Mouse (Mus musculus): Measurements from ENCODE around the gene Tbc1d17.

- TF ChIP-seq POLR2AphosphoS2 (IDR thresholded peaks at IDR 0.05; ENCODE audit: low read depth, low read length) (no peak), POLR2A (IDR thresholded peaks at IDR 0.05; ENCODE audit: low read depth, low read length) (no peak), EP300 (IDR thresholded peaks at IDR 0.05; ENCODE audit: low read length) (no peak), MXI1 (IDR thresholded peaks at IDR 0.05; ENCODE audit: low read depth, low read length) (no peak), ZKSCAN1 (IDR thresholded peaks at IDR 0.05; ENCODE audit: borderline replicate concordance, low read depth, low read length) (no peak), HCFC1 (IDR thresholded peaks at IDR 0.05; ENCODE audit: low read depth, low read length) (no peak), E2F4 (IDR thresholded peaks at IDR 0.05; ENCODE audit: insufficient replicate concordance, low read depth, low read length) (no peak), ZMIZ1 (IDR thresholded peaks at IDR 0.05; ENCODE audit: low read depth, low read length) (no peak), MAX (IDR thresholded peaks at IDR 0.05; ENCODE audit: low read length) (no peak), MEF2A (IDR thresholded peaks at IDR 0.05; ENCODE audit: borderline replicate concordance, low read depth, low read length) (no peak)
Observed at GRCm38 (mm10) chr7:44871181-44871580, 22.3 kb upstream of the Tbc1d17 start.
